Mouse (Mus musculus): ENCODE measurements around the gene Defb23.

DNA sequence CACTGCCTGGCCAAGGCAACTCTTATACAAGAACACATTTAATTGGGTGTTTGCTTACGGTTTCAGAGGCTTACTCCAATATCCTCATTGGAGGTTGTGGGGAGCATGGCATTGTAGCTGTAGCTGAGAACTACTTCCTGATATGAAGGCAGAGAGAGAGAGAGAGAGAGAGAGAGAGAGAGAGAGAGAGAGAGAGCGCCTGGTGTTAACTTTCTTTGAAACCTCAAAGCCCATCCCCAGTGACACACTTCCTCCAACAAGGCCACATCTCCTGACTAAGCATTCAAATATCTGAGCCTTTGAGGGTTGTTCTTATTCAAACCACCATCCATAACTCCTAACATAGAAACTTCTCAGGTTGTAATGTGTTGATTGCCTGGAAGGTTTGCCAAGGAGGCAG is 39.5 kb upstream of the Defb23 start:
- TF ChIP-seq POLR2A (IDR thresholded peaks at IDR 0.05; ENCODE audit: extremely low read depth, insufficient read depth, low read length) (no peak), CTCF (IDR thresholded peaks at IDR 0.05; ENCODE audit: low read depth, low read length) (no peak)
